Mouse (Mus musculus): ENCODE measurements around the gene Akap7.

The Akap7 gene

GRCm38 (mm10) chr10:25257466-25257865 lies 50.2 kb downstream of the Akap7 start:
- DNase-seq (ENCODE audit: low read depth, low spot score), result no peak

- no peak for DNase-seq (ENCODE audit: low read depth, low spot score)
Observed at GRCm38 (mm10) chr10:25253474-25253873, 54.2 kb downstream of the Akap7 start.

GRCm38 (mm10) chr10:25253006-25253405 lies 54.7 kb downstream of the Akap7 start:
- no peak for DNase-seq (ENCODE audit: low read depth, low spot score)

GRCm38 (mm10) chr10:25250108-25250507 lies 57.6 kb downstream of the Akap7 start:
- DNase-seq (ENCODE audit: low read depth, low spot score), result peak; percentile 79

GRCm38 (mm10) chr10:25246173-25246572 lies 61.5 kb downstream of the Akap7 start:
- no peak for DNase-seq (ENCODE audit: low read depth, low spot score)

- peak; percentile 56 for DNase-seq (ENCODE audit: low read depth, low spot score)
Observed at GRCm38 (mm10) chr10:25239156-25239555, 68.5 kb downstream of the Akap7 start.

GRCm38 (mm10) chr10:25234080-25234479 lies 73.6 kb downstream of the Akap7 start:
- DNase-seq (ENCODE audit: low read depth, low spot score), result no peak

GRCm38 (mm10) chr10:25232700-25233099 lies 75.0 kb downstream of the Akap7 start:
- DNase-seq (ENCODE audit: low read depth, low spot score), result peak; percentile 63

- DNase-seq (ENCODE audit: low read depth, low spot score), result no peak
Observed at GRCm38 (mm10) chr10:25231358-25231757, 76.3 kb downstream of the Akap7 start.

- no peak for DNase-seq (ENCODE audit: low read depth, low spot score)
Observed at GRCm38 (mm10) chr10:25224371-25224770, 83.3 kb downstream of the Akap7 start.

GRCm38 (mm10) chr10:25220754-25221153 lies 86.9 kb downstream of the Akap7 start:
- no peak for DNase-seq (ENCODE audit: low read depth, low spot score)

- DNase-seq (ENCODE audit: low read depth, low spot score), result no peak
Observed at GRCm38 (mm10) chr10:25219901-25220495, 87.7 kb downstream of the Akap7 start.

- peak; percentile 69 for DNase-seq (ENCODE audit: low read depth, low spot score)
Observed at GRCm38 (mm10) chr10:25219220-25219628, 88.4 kb downstream of the Akap7 start.

- no peak for DNase-seq (ENCODE audit: low read depth, low spot score)
Observed at GRCm38 (mm10) chr10:25218746-25219145, 88.9 kb downstream of the Akap7 start.

GRCm38 (mm10) chr10:25215977-25216376 lies 91.7 kb downstream of the Akap7 start:
- no peak for DNase-seq (ENCODE audit: low read depth, low spot score)

- DNase-seq (ENCODE audit: low read depth, low spot score), result no peak
Observed at GRCm38 (mm10) chr10:25213716-25214115, 94.0 kb downstream of the Akap7 start.

GRCm38 (mm10) chr10:25208619-25209018 lies 99.1 kb downstream of the Akap7 start:
- no peak for DNase-seq (ENCODE audit: low read depth, low spot score)

- DNase-seq (ENCODE audit: low read depth, low spot score), result no peak
Observed at GRCm38 (mm10) chr10:25207866-25208265, 99.8 kb downstream of the Akap7 start.

GRCm38 (mm10) chr10:25200691-25201090 lies 107.0 kb downstream of the Akap7 start:
- no peak for DNase-seq (ENCODE audit: low read depth, low spot score)

- DNase-seq (ENCODE audit: low read depth, low spot score), result peak; percentile 47
Observed at GRCm38 (mm10) chr10:25199510-25200353, 107.9 kb downstream of the Akap7 start.

GRCm38 (mm10) chr10:25198575-25198974 lies 109.1 kb downstream of the Akap7 start:
- DNase-seq (ENCODE audit: low read depth, low spot score), result no peak

- DNase-seq (ENCODE audit: low read depth, low spot score), result no peak
Observed at GRCm38 (mm10) chr10:25198048-25198447, 109.6 kb downstream of the Akap7 start.

All from forelimb bud, embryonic 11.5 days (tissue).